Mouse (Mus musculus): ENCODE measurements at regions not wholly inside any gene's neighbourhood (a gene's known extent, or its start where the extent isn't known, plus 50 kb on each side); places are given as distances from the start of the nearest gene placed in this dataset.

GRCm38 (mm10) chr13:110819301-110819862 lies 424.5 kb downstream of the Plk2 start:
- Histone ChIP-seq H3K36me3 (ENCODE audit: insufficient read depth) (no peaks in the 10 kb centered on the region), H3K9me3 (ENCODE audit: low read length) (no peaks in the 10 kb centered on the region), H3K4me1 (ENCODE audit: insufficient read depth) (peaks cover 9% of the 10 kb centered on the region; the same call in 1 of the 2 replicates), H3K27me3 (ENCODE audit: insufficient read depth, low read length) (no peaks in the 10 kb centered on the region), H3K9ac (no peak overlapping the region), H3K4me3 (ENCODE audit: low read depth, low read length) (no peak overlapping the region), H3K4me2 (ENCODE audit: low read depth) (no peak overlapping the region), H3K27ac (ENCODE audit: low read depth, low read length) (no peak overlapping the region)
- WGBS = 27% methylated on average over 2 of the region's 2 CpGs
- DNase-seq (no peak), ATAC-seq (no peak)
- TF ChIP-seq CTCF (IDR thresholded peaks at IDR 0.05; ENCODE audit: low read depth) = no peak

GRCm38 (mm10) chr13:110824878-110825277 lies 429.9 kb upstream of the Actbl2 start:
- no peak overlapping the region for H3K27ac ChIP-seq (ENCODE audit: low read depth, low read length)
- no peaks in the 10 kb centered on the region for H3K27me3 ChIP-seq (ENCODE audit: insufficient read depth, low read length)
- no peak overlapping the region for H3K4me2 ChIP-seq (ENCODE audit: low read depth)
- no peak for TF ChIP-seq CTCF (IDR thresholded peaks at IDR 0.05; ENCODE audit: low read depth)
- ATAC-seq (no peak), DNase-seq (no peak)
- no peak overlapping the region for H3K9ac ChIP-seq
- H3K9me3 ChIP-seq (ENCODE audit: low read length) = no peaks in the 10 kb centered on the region
- H3K4me3 ChIP-seq (ENCODE audit: low read depth, low read length) = no peak overlapping the region
- no peaks in the 10 kb centered on the region for H3K4me1 ChIP-seq (ENCODE audit: insufficient read depth)
- no peaks in the 10 kb centered on the region for H3K36me3 ChIP-seq (ENCODE audit: insufficient read depth)
- WGBS = 94% methylated on average over 9 of the region's 9 CpGs

GRCm38 (mm10) chr13:110832442-110832841 lies 422.4 kb upstream of the Actbl2 start:
- no peak overlapping the region for H3K27ac ChIP-seq (ENCODE audit: low read depth, low read length)
- ATAC-seq (no peak), DNase-seq (no peak)
- TF ChIP-seq CTCF (IDR thresholded peaks at IDR 0.05; ENCODE audit: low read depth) = no peak
- H3K4me3 ChIP-seq (ENCODE audit: low read depth, low read length) = no peak overlapping the region
- H3K9me3 ChIP-seq (ENCODE audit: low read length) = no peaks in the 10 kb centered on the region
- H3K9ac ChIP-seq = no peak overlapping the region
- no peak overlapping the region for H3K4me2 ChIP-seq (ENCODE audit: low read depth)
- 66% methylated on average over 5 of the region's 5 CpGs for WGBS
- no peaks in the 10 kb centered on the region for H3K27me3 ChIP-seq (ENCODE audit: insufficient read depth, low read length)
- H3K36me3 ChIP-seq (ENCODE audit: insufficient read depth) = no peaks in the 10 kb centered on the region
- H3K4me1 ChIP-seq (ENCODE audit: insufficient read depth) = no peaks in the 10 kb centered on the region

- no peak overlapping the region for H3K4me3 ChIP-seq (ENCODE audit: low read depth, low read length)
- no peak overlapping the region for H3K27ac ChIP-seq (ENCODE audit: low read depth, low read length)
- no peak overlapping the region for H3K4me2 ChIP-seq (ENCODE audit: low read depth)
- no peak overlapping the region for H3K9ac ChIP-seq
- TF ChIP-seq CTCF (IDR thresholded peaks at IDR 0.05; ENCODE audit: low read depth) = no peak
- ATAC-seq (no peak), DNase-seq (no peak)
- H3K27me3 ChIP-seq (ENCODE audit: insufficient read depth, low read length) = no peaks in the 10 kb centered on the region
- H3K9me3 ChIP-seq (ENCODE audit: low read length) = no peaks in the 10 kb centered on the region
- no peaks in the 10 kb centered on the region for H3K4me1 ChIP-seq (ENCODE audit: insufficient read depth)
- WGBS = 49% methylated on average over 7 of the region's 7 CpGs
- H3K36me3 ChIP-seq (ENCODE audit: insufficient read depth) = no peaks in the 10 kb centered on the region
Observed at GRCm38 (mm10) chr13:110836936-110837335, 417.9 kb upstream of the Actbl2 start.

- no peak for TF ChIP-seq CTCF (IDR thresholded peaks at IDR 0.05; ENCODE audit: low read depth)
- DNase-seq = no peak
- 90% methylated on average over 7 of the region's 7 CpGs for WGBS
- no peak for ATAC-seq
- no peak overlapping the region for H3K4me3 ChIP-seq (ENCODE audit: low read depth, low read length)
- H3K4me2 ChIP-seq (ENCODE audit: low read depth) = no peak overlapping the region
- no peaks in the 10 kb centered on the region for H3K4me1 ChIP-seq (ENCODE audit: insufficient read depth)
- no peak overlapping the region for H3K27ac ChIP-seq (ENCODE audit: low read depth, low read length)
- no peaks in the 10 kb centered on the region for H3K36me3 ChIP-seq (ENCODE audit: insufficient read depth)
- no peak overlapping the region for H3K9ac ChIP-seq
- no peaks in the 10 kb centered on the region for H3K9me3 ChIP-seq (ENCODE audit: low read length)
- no peaks in the 10 kb centered on the region for H3K27me3 ChIP-seq (ENCODE audit: insufficient read depth, low read length)
Observed at GRCm38 (mm10) chr13:110841949-110842348, 412.9 kb upstream of the Actbl2 start.

- 84% methylated on average over 2 of the region's 2 CpGs for WGBS
- Histone ChIP-seq H3K9me3 (ENCODE audit: low read length) (no peaks in the 10 kb centered on the region), H3K4me3 (ENCODE audit: low read depth, low read length) (no peak overlapping the region), H3K4me2 (ENCODE audit: low read depth) (no peak overlapping the region), H3K27ac (ENCODE audit: low read depth, low read length) (no peak overlapping the region), H3K36me3 (ENCODE audit: insufficient read depth) (no peaks in the 10 kb centered on the region), H3K9ac (no peak overlapping the region), H3K4me1 (ENCODE audit: insufficient read depth) (no peaks in the 10 kb centered on the region), H3K27me3 (ENCODE audit: insufficient read depth, low read length) (no peaks in the 10 kb centered on the region)
- TF ChIP-seq CTCF (IDR thresholded peaks at IDR 0.05; ENCODE audit: low read depth) = no peak
- no peak for DNase-seq
- no peak for ATAC-seq
Observed at GRCm38 (mm10) chr13:110845695-110846094, 409.1 kb upstream of the Actbl2 start.

GRCm38 (mm10) chr13:110852996-110853727 lies 401.7 kb upstream of the Actbl2 start:
- ATAC-seq (no peak), DNase-seq (no peak)
- Histone ChIP-seq H3K27me3 (ENCODE audit: insufficient read depth, low read length) (no peaks in the 10 kb centered on the region), H3K9me3 (ENCODE audit: low read length) (no peaks in the 10 kb centered on the region), H3K27ac (ENCODE audit: low read depth, low read length) (no peak overlapping the region), H3K36me3 (ENCODE audit: insufficient read depth) (no peaks in the 10 kb centered on the region), H3K4me2 (ENCODE audit: low read depth) (no peak overlapping the region), H3K4me3 (ENCODE audit: low read depth, low read length) (no peak overlapping the region), H3K4me1 (ENCODE audit: insufficient read depth) (no peaks in the 10 kb centered on the region), H3K9ac (no peak overlapping the region)
- TF ChIP-seq CTCF (IDR thresholded peaks at IDR 0.05; ENCODE audit: low read depth) = no peak
- 80% methylated on average over 2 of the region's 2 CpGs for WGBS

Data from forebrain, postnatal 0 days (tissue).